Mouse (Mus musculus) ES-Bruce4 (cell line): ENCODE measurements around the gene Ppl. TPM values are rescaled to one million over a fixed set of nuclear protein-coding genes. Genes with fewer than 3 reads are reported as not detected.

Source experiments
- H3K27ac ChIP-seq: 2 replicates; pipeline ENCODE4 v1.5.1; 2012; ENCODE audit warnings: low read length, inconsistent platforms; ENCODE audit not compliant: insufficient read depth
- H3K27me3 ChIP-seq: 2 replicates; pipeline ENCODE4 v1.6.1; 2012; ENCODE audit warnings: mild to moderate bottlenecking, low read length, inconsistent platforms; ENCODE audit not compliant: control insufficient read depth, poor library complexity, insufficient read depth, severe bottlenecking
- H3K36me3 ChIP-seq: 2 replicates; pipeline ENCODE4 v1.6.1; 2012; ENCODE audit warnings: inconsistent platforms, mild to moderate bottlenecking, low read length, moderate library complexity; ENCODE audit not compliant: control insufficient read depth, poor library complexity, insufficient read depth, severe bottlenecking
- H3K4me1 ChIP-seq: one replicate; pipeline ENCODE4 v1.8.1; 2011; ENCODE audit warnings: low read length; ENCODE audit not compliant: control insufficient read depth, insufficient read depth
- H3K4me3 ChIP-seq: 2 replicates; pipeline ENCODE4 v1.5.1; 2011; ENCODE audit warnings: low read depth, mild to moderate bottlenecking, low read length
- H3K9ac ChIP-seq: 2 replicates; pipeline ENCODE4 v1.6.1; 2012; ENCODE audit warnings: low read depth, mild to moderate bottlenecking, inconsistent platforms; ENCODE audit not compliant: poor library complexity, severe bottlenecking
- H3K9me3 ChIP-seq: replicated peaks from 2 replicates; pipeline ENCODE4 v1.6.1; 2012; ENCODE audit warnings: mild to moderate bottlenecking, low read length, inconsistent platforms; ENCODE audit not compliant: control insufficient read depth, poor library complexity, insufficient read depth, severe bottlenecking
- CTCF ChIP-seq: IDR thresholded peaks from one replicate; pipeline ENCODE4 v1.8.1; 2011; ENCODE audit warnings: low read depth, low read length
- EP300 ChIP-seq: IDR thresholded peaks from 2 replicates; pipeline ENCODE4 v1.6.1; 2011; ENCODE audit warnings: low read depth, low read length; ENCODE audit not compliant: insufficient read depth
- POLR2A ChIP-seq: IDR thresholded peaks from one replicate; pipeline ENCODE4 v1.8.1; 2011; ENCODE audit warnings: low read length; ENCODE audit not compliant: insufficient read depth
- polyA plus RNA-seq: library from polyadenylated mRNA; stranded (reverse); fragments of >200 nt; gene quantifications from 2 replicates; pipeline ENCODE4 v1.2.4, GENCODE M21; 2011; ENCODE audit warnings: low read depth; ENCODE audit not compliant: missing spikeins, insufficient read depth, insufficient read length

The Ppl gene
- polyA plus RNA-seq, 1 experiment, result 11.4 TPM

GRCm38 (mm10) chr16:5071974-5072373, 60.2 kb downstream of the Ppl start:
- H3K4me1 ChIP-seq, result no peaks in the 10 kb centered on the region
- H3K4me3 ChIP-seq, result no peak overlapping the region
- H3K27ac ChIP-seq, result no peak overlapping the region
- H3K27me3 ChIP-seq, result no peaks in the 10 kb centered on the region
- no peak overlapping the region for H3K9ac ChIP-seq
- no peak for TF ChIP-seq CTCF
- H3K36me3 ChIP-seq, result peaks cover 15% of the 10 kb centered on the region
- no peaks in the 10 kb centered on the region for H3K9me3 ChIP-seq

GRCm38 (mm10) chr16:5070321-5070720, 61.9 kb downstream of the Ppl start:
- Histone ChIP-seq H3K36me3 (peaks cover 11% of the 10 kb centered on the region), H3K27ac (no peak overlapping the region), H3K4me3 (no peak overlapping the region), H3K27me3 (no peaks in the 10 kb centered on the region), H3K9ac (no peak overlapping the region), H3K4me1 (no peaks in the 10 kb centered on the region), H3K9me3 (no peaks in the 10 kb centered on the region)
- no peak for TF ChIP-seq EP300
- no peak for TF ChIP-seq CTCF
- no peak for TF ChIP-seq POLR2A

DNA sequence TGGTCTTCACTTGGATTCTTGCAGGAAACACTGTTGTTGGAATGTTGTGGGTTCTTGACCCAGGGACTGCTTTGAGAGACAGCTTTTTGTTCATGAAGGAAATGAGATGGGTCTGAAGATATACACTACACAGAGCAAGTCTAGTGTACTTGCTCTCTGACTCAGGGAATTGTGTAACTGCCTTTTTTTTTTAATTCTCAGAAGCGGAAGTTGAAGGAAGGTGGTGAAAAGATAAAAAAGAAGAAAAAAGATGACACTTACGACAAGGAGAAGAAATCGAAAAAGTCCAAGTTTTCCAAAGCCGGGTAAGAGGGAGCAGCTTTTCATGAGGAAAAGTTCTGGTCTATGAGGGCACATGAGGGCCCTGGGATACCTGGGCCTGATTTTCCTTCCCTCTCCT, 68.7 kb downstream of the Ppl start:
- Histone ChIP-seq H3K4me1 (no peaks in the 10 kb centered on the region), H3K4me3 (no peak overlapping the region), H3K9me3 (no peaks in the 10 kb centered on the region), H3K27ac (no peak overlapping the region), H3K9ac (no peak overlapping the region), H3K27me3 (no peaks in the 10 kb centered on the region), H3K36me3 (peaks cover 12% of the 10 kb centered on the region)
- TF ChIP-seq EP300 (no peak), CTCF (no peak), POLR2A (no peak)

- H3K9ac ChIP-seq, result no peak overlapping the region
- no peak overlapping the region for H3K4me3 ChIP-seq
- H3K27me3 ChIP-seq, result no peaks in the 10 kb centered on the region
- no peaks in the 10 kb centered on the region for H3K4me1 ChIP-seq
- no peaks in the 10 kb centered on the region for H3K9me3 ChIP-seq
- no peak overlapping the region for H3K27ac ChIP-seq
- peaks cover 13% of the 10 kb centered on the region for H3K36me3 ChIP-seq
- TF ChIP-seq EP300 (no peak), POLR2A (no peak), CTCF (no peak)
Measured at GRCm38 (mm10) chr16:5058114-5058513, 74.1 kb downstream of the Ppl start.

- Histone ChIP-seq H3K27ac (no peak overlapping the region), H3K4me1 (no peaks in the 10 kb centered on the region), H3K36me3 (peaks cover 18% of the 10 kb centered on the region), H3K9me3 (no peaks in the 10 kb centered on the region), H3K9ac (peak overlapping the region; percentile 82), H3K4me3 (peak overlapping the region; percentile 83), H3K27me3 (no peaks in the 10 kb centered on the region)
- no peak for TF ChIP-seq CTCF
- TF ChIP-seq EP300, result no peak
- TF ChIP-seq POLR2A, result no peak
Measured at GRCm38 (mm10) chr16:5050251-5051110, 81.7 kb downstream of the Ppl start.

GRCm38 (mm10) chr16:5049774-5050234, 82.4 kb downstream of the Ppl start, which contains the start of the genes Glyr1 and Ubn1:
Gene Glyr1, minus strand, starts transcription at chr16:5049863.
Gene Ubn1, plus strand, starts transcription at chr16:5050057.
- H3K9ac ChIP-seq, result peak within 1 kb of the TSS; percentile 88
- H3K4me1 ChIP-seq, result no peaks in the 10 kb centered on the region
- peak within 1 kb of the TSS; percentile 86 for H3K4me3 ChIP-seq
- no peaks in the 10 kb centered on the region for H3K27me3 ChIP-seq
- H3K27ac ChIP-seq, result no peak within 1 kb of the TSS
- peak; percentile 86 for TF ChIP-seq POLR2A
- no peak for TF ChIP-seq EP300
- peaks cover 21% of the 10 kb centered on the region for H3K36me3 ChIP-seq
- H3K9me3 ChIP-seq, result no peaks in the 10 kb centered on the region
